Mouse (Mus musculus): Measurements from ENCODE around the gene Tab2. TPM values are rescaled to one million over a fixed set of nuclear protein-coding genes. Genes with fewer than 3 reads are reported as not detected.

Tab2 gene
- total and polyA plus RNA-seq, 2 experiments from 2014 or later: 10.8 to 60.7 TPM

DNA sequence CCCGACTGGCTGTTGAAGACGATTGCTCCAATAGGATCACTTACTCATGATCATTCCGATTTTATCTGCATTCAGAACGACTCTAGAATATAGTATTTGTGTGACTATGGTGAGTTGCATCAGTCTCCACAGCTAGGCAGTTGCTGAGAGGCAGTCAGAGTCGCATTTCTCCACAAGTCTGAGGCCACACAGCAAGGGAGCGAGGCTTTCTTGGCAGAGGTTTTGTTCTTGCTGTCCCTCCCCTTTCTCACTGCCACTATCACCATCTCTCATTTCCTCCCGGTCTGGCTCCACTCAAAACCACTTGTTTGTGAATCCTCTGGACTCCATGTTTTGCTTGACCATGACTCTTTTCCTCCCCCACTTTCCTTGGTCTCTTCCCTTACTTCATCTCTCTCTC is 81.8 kb downstream of the Tab2 start:
- no peaks in the 10 kb centered on the region for H3K9me3 ChIP-seq (ENCODE audit: low read length)
- H3K9ac ChIP-seq (replicated peaks; ENCODE audit: low read length, poor library complexity, severe bottlenecking): no peak overlapping the region
- 82% methylated on average over 7 of the region's 7 CpGs for WGBS
- DNase-seq (ENCODE audit: low spot score): no peak
- H3K4me2 ChIP-seq (ENCODE audit: low read depth, low read length, poor library complexity, severe bottlenecking): no peak overlapping the region
- H3K36me3 ChIP-seq (ENCODE audit: insufficient read depth, low read length): no peaks in the 10 kb centered on the region
- no peak for TF ChIP-seq CTCF (IDR thresholded peaks at IDR 0.05)
- no peaks in the 10 kb centered on the region for H3K27me3 ChIP-seq (ENCODE audit: insufficient read depth, low read length)
- H3K4me3 ChIP-seq (ENCODE audit: low read depth, low read length): no peak overlapping the region
- no peak for ATAC-seq (ENCODE audit: low FRiP score)
- H3K4me1 ChIP-seq (ENCODE audit: insufficient read depth, low read length): no peaks in the 10 kb centered on the region
- H3K27ac ChIP-seq (ENCODE audit: low read depth, low read length): no peak overlapping the region

DNA sequence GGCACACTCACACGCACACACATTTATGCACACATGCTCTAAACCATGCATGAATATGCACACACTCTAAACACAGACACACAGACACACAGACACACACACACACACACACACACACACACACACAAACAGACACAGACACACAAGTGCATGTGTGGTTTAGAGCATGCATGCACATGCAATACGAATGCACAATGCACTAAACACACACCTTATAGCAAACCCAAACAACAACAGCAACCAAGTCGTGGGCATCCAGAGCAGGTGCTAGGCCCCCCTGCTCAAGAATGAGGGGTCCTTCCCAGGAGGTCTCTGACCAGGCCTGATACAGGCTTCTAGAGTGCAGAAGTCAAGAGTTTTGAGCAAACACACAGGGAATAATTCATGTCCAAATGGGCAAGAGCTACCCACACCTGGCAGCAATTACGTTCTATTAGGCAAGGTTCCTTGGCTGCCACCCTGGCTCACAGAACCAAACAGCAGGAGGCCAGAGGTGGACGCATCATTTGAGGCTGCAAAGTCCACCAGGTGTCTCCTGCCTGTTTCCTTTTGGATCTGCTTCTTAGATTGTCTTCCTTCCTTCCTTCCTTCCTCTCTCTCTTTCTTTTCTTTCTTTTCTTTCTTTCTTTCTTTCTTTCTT is 84.5 kb downstream of the Tab2 start:
- WGBS: 90% methylated on average over 5 of the region's 5 CpGs

DNA sequence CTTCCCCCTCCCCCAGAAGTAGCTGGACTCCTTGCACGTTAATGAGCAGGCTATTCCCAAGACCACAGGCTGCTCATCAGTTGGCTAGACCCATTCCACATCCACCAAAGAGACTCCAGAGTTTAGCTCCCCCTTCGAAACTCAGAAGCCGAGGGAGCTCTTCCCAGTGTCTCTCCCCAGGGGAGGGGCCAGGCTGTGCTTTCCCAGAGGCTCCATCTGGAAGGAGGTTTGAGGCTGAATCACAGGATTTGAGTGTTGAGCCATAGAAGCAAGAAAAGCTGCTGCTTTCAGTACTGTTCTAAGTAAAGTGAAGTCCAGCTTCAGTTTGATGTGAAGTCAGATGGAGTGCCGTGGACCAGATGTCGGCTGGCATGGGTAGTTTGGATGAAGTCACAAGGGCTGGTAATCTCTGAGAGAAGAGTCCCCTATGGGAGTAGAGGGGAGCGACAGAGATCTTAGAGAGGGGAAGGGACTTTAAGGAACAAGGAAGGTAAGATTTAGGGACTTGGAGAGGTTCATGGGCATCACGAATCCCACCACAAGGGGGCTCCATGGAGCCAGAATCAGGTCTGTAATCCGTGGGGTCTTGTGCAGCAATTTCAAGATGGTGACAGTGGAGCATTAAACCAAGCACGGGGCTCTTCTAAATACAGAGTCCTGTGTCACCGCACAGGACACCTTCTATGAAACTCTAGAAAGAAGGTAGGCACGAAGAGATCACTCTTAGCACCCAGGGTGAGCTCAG is 85.3 kb downstream of the Tab2 start:
- H3K27ac ChIP-seq (ENCODE audit: low read depth, low read length): no peak overlapping the region
- H3K36me3 ChIP-seq (ENCODE audit: insufficient read depth, low read length): no peaks in the 10 kb centered on the region
- H3K9me3 ChIP-seq (ENCODE audit: low read length): no peaks in the 10 kb centered on the region
- 0 out of 2 replicates have a peak, but pooled peaks cover 5% of the 10 kb centered on the region for H3K27me3 ChIP-seq (ENCODE audit: insufficient read depth, low read length)
- peak; percentile 11 for DNase-seq (ENCODE audit: low spot score)
- TF ChIP-seq CTCF (IDR thresholded peaks at IDR 0.05): peak; percentile 46
- ATAC-seq (ENCODE audit: low FRiP score): no peak
- 68% methylated on average over 11 of the region's 11 CpGs for WGBS
- no peak overlapping the region for H3K9ac ChIP-seq (replicated peaks; ENCODE audit: low read length, poor library complexity, severe bottlenecking)
- H3K4me1 ChIP-seq (ENCODE audit: insufficient read depth, low read length): 0 out of 2 replicates have a peak, but pooled peaks cover 6% of the 10 kb centered on the region
- no peak overlapping the region for H3K4me2 ChIP-seq (ENCODE audit: low read depth, low read length, poor library complexity, severe bottlenecking)
- no peak overlapping the region for H3K4me3 ChIP-seq (ENCODE audit: low read depth, low read length)

More for the DNA sequence above, 84.5 kb downstream of the Tab2 start:
- Histone ChIP-seq H3K9me3 (ENCODE audit: low read length) (no peaks in the 10 kb centered on the region), H3K4me3 (ENCODE audit: low read depth, low read length) (no peak overlapping the region), H3K4me2 (ENCODE audit: low read depth, low read length, poor library complexity, severe bottlenecking) (no peak overlapping the region), H3K27me3 (ENCODE audit: insufficient read depth, low read length) (0 out of 2 replicates have a peak, but pooled peaks cover 5% of the 10 kb centered on the region), H3K36me3 (ENCODE audit: insufficient read depth, low read length) (no peaks in the 10 kb centered on the region), H3K9ac (replicated peaks; ENCODE audit: low read length, poor library complexity, severe bottlenecking) (no peak overlapping the region), H3K4me1 (ENCODE audit: insufficient read depth, low read length) (0 out of 2 replicates have a peak, but pooled peaks cover 6% of the 10 kb centered on the region), H3K27ac (ENCODE audit: low read depth, low read length) (no peak overlapping the region)
- TF ChIP-seq CTCF (IDR thresholded peaks at IDR 0.05): no peak
- ATAC-seq (ENCODE audit: low FRiP score) (no peak), DNase-seq (ENCODE audit: low spot score) (no peak)

DNA sequence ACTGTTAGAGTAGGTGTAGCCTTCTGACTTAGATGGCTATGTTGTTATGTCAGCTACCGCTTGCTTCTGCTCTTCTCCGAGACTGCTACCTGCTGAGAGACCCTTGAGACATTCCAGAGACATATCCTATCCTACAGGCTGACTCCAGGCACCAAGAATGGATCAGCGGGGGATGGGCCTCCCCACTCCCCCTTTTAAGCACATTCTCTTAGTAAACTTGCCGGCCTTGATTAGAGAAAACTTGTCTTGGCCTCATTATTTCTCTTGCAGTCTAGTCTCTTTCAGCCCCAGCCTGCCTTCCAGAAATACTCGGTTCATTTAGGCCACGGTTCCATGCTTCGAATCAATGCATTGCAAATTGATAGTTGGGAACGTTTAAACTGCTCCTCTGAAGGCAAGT is 86.3 kb downstream of the Tab2 start:
- 64% methylated on average over 8 of the region's 8 CpGs for WGBS
- TF ChIP-seq CTCF (IDR thresholded peaks at IDR 0.05): no peak
- Histone ChIP-seq H3K4me3 (ENCODE audit: low read depth, low read length) (no peak overlapping the region), H3K27me3 (ENCODE audit: insufficient read depth, low read length) (0 out of 2 replicates have a peak, but pooled peaks cover 5% of the 10 kb centered on the region), H3K36me3 (ENCODE audit: insufficient read depth, low read length) (no peaks in the 10 kb centered on the region), H3K4me2 (ENCODE audit: low read depth, low read length, poor library complexity, severe bottlenecking) (no peak overlapping the region), H3K9me3 (ENCODE audit: low read length) (no peaks in the 10 kb centered on the region), H3K27ac (ENCODE audit: low read depth, low read length) (no peak overlapping the region), H3K9ac (replicated peaks; ENCODE audit: low read length, poor library complexity, severe bottlenecking) (no peak overlapping the region), H3K4me1 (ENCODE audit: insufficient read depth, low read length) (0 out of 2 replicates have a peak, but pooled peaks cover 6% of the 10 kb centered on the region)
- ATAC-seq (ENCODE audit: low FRiP score) (no peak), DNase-seq (ENCODE audit: low spot score) (no peak)

DNA sequence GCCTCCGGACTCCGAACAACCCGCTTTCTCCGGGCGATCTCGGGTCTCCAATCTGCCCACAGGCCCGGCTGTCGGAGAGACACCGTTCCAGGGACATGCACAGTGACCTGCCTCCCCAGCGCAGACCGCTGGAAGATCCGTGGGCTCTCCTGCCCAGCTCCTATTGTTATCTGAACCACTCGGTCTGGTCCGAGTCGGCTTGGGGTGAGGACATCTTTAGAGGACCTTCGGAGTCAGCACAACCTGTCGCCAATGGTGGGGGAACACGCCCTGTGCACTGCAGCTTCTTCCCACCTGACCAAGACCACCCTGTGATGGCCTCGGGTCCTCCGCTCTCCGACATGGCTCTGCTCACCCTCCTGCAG is 88.4 kb downstream of the Tab2 start:
- 0 out of 2 replicates have a peak, but pooled peaks cover 6% of the 10 kb centered on the region for H3K4me1 ChIP-seq (ENCODE audit: insufficient read depth, low read length)
- ATAC-seq (ENCODE audit: low FRiP score): peak; percentile 20; the same call in 1 of the 2 replicates
- WGBS: 23% methylated on average over 21 of the region's 21 CpGs
- no peaks in the 10 kb centered on the region for H3K9me3 ChIP-seq (ENCODE audit: low read length)
- H3K4me3 ChIP-seq (ENCODE audit: low read depth, low read length): peak overlapping the region; percentile 35
- 0 out of 2 replicates have a peak, but pooled peaks cover 5% of the 10 kb centered on the region for H3K27me3 ChIP-seq (ENCODE audit: insufficient read depth, low read length)
- no peak for DNase-seq (ENCODE audit: low spot score)
- no peak for TF ChIP-seq CTCF (IDR thresholded peaks at IDR 0.05)
- peak overlapping the region; percentile 64 for H3K4me2 ChIP-seq (ENCODE audit: low read depth, low read length, poor library complexity, severe bottlenecking)
- no peaks in the 10 kb centered on the region for H3K36me3 ChIP-seq (ENCODE audit: insufficient read depth, low read length)
- peak overlapping the region; percentile 30 for H3K9ac ChIP-seq (replicated peaks; ENCODE audit: low read length, poor library complexity, severe bottlenecking)
- H3K27ac ChIP-seq (ENCODE audit: low read depth, low read length): no peak overlapping the region
